Mouse (Mus musculus): ENCODE results near the gene Ttc39a. TPM values are rescaled to one million over a fixed set of nuclear protein-coding genes. Genes with fewer than 3 reads are reported as not detected.

Gene Ttc39a
- polyA plus RNA-seq, 1 experiment from 2014 or later: 2.5 TPM

GRCm38 (mm10) chr4:109442126-109442525, 35.7 kb downstream of the Ttc39a start:
- H3K9me3 ChIP-seq: no peaks in the 10 kb centered on the region
- peaks cover 9% of the 10 kb centered on the region for H3K4me1 ChIP-seq
- no peak overlapping the region for H3K27ac ChIP-seq
- no peak for ATAC-seq (ENCODE audit: low FRiP score)
- no peak overlapping the region for H3K9ac ChIP-seq
- H3K36me3 ChIP-seq (replicated peaks): no peaks in the 10 kb centered on the region
- no peak overlapping the region for H3K4me2 ChIP-seq
- no peak overlapping the region for H3K4me3 ChIP-seq (replicated peaks)
- whole genome bisulfite sequencing: 93% methylated on average over 7 of the region's 7 CpGs
- no peaks in the 10 kb centered on the region for H3K27me3 ChIP-seq

DNA sequence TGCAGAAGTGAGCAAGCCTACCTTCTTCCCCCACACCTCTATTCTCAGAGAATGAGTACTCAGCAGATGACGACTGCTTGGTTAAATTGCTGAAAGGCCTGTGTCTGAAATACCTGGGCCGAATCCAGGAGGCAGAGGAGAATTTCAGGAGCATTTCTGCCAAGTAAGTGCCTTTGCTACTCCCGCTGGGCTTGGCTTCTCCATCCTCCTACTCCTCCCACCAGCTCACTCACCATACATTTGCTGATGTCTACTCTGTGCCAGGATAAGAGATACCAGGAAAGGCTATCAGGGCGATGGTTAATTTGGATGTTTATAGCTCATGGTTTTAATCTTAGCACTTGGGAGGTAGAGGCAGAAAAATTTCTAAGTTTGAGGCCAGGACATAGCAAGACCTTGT, 36.2 kb downstream of the Ttc39a start:
- no peak overlapping the region for H3K4me2 ChIP-seq
- ATAC-seq (ENCODE audit: low FRiP score): no peak

DNA sequence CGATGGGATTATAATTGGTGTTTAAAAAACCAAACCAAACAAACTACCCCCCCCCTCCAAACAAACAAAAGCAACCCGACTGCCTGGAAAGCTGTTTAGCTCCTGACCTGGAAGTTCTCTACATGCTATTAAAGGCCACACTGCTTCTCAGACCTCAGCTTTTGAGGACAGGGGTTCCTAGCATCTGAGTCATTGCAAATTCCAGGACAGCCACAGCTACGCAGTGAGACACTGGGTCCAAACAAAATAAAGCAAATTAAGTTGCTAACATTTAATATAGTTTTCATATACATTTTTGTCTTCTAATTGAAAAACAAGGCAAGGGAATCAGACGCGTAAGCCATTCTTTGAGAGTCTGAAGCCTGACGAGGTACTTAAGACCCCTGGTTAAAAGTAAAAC, 38.0 kb downstream of the Ttc39a start:
- Histone ChIP-seq H3K36me3 (replicated peaks) (no peaks in the 10 kb centered on the region), H3K27me3 (no peaks in the 10 kb centered on the region), H3K4me1 (peaks cover 9% of the 10 kb centered on the region), H3K4me3 (replicated peaks) (no peak overlapping the region), H3K9me3 (no peaks in the 10 kb centered on the region), H3K4me2 (no peak overlapping the region), H3K27ac (no peak overlapping the region), H3K9ac (no peak overlapping the region)
- no peak for ATAC-seq (ENCODE audit: low FRiP score)
- WGBS: 60% methylated on average over 6 of the region's 6 CpGs

More for the DNA sequence above, 36.2 kb downstream of the Ttc39a start:
- Histone ChIP-seq H3K9ac (no peak overlapping the region), H3K27ac (no peak overlapping the region), H3K36me3 (replicated peaks) (no peaks in the 10 kb centered on the region), H3K27me3 (no peaks in the 10 kb centered on the region), H3K4me1 (peaks cover 9% of the 10 kb centered on the region), H3K4me3 (replicated peaks) (no peak overlapping the region), H3K9me3 (no peaks in the 10 kb centered on the region)
- 88% methylated on average over 4 of the region's 4 CpGs for WGBS

GRCm38 (mm10) chr4:109444951-109445350, 38.5 kb downstream of the Ttc39a start:
- Histone ChIP-seq H3K36me3 (replicated peaks) (no peaks in the 10 kb centered on the region), H3K9me3 (no peaks in the 10 kb centered on the region), H3K9ac (no peak overlapping the region), H3K4me1 (peaks cover 9% of the 10 kb centered on the region), H3K27me3 (no peaks in the 10 kb centered on the region), H3K4me2 (no peak overlapping the region), H3K27ac (no peak overlapping the region), H3K4me3 (replicated peaks) (no peak overlapping the region)
- WGBS: 34% methylated on average over 2 of the region's 2 CpGs
- no peak for ATAC-seq (ENCODE audit: low FRiP score)

DNA sequence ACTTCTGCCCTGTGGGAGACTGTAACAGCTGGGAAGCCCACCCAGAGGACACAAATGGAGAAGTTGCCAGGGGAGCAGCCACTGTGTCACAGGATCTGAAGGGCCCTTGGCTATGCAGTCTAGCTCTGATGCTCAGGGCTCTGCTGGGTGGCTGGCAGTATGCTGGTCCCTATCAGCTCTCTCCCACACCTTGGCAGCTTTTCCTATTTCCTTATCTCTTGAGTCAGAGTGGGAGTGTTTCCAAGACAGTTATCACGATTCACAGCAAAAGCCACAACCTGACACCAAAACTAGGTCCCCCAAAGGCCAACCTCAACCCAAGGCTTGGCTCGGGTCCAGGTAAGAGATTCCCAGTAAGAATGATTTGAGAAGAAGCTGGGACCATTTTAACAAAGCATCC, 39.0 kb downstream of the Ttc39a start:
- Histone ChIP-seq H3K9ac (no peak overlapping the region), H3K9me3 (no peaks in the 10 kb centered on the region), H3K27ac (no peak overlapping the region), H3K4me1 (peaks cover 9% of the 10 kb centered on the region), H3K36me3 (replicated peaks) (no peaks in the 10 kb centered on the region), H3K4me3 (replicated peaks) (no peak overlapping the region), H3K4me2 (no peak overlapping the region), H3K27me3 (no peaks in the 10 kb centered on the region)
- WGBS: 91% methylated on average over 2 of the region's 2 CpGs
- no peak for ATAC-seq (ENCODE audit: low FRiP score)

GRCm38 (mm10) chr4:109445956-109446355, 39.5 kb downstream of the Ttc39a start:
- H3K4me1 ChIP-seq: peaks cover 9% of the 10 kb centered on the region
- H3K36me3 ChIP-seq (replicated peaks): no peaks in the 10 kb centered on the region
- no peak overlapping the region for H3K4me2 ChIP-seq
- no peaks in the 10 kb centered on the region for H3K9me3 ChIP-seq
- no peak overlapping the region for H3K27ac ChIP-seq
- no peak for ATAC-seq (ENCODE audit: low FRiP score)
- H3K4me3 ChIP-seq (replicated peaks): no peak overlapping the region
- WGBS: 81% methylated on average over 1 of the region's 1 CpGs
- no peak overlapping the region for H3K9ac ChIP-seq
- H3K27me3 ChIP-seq: no peaks in the 10 kb centered on the region

GRCm38 (mm10) chr4:109448531-109448930, 42.1 kb downstream of the Ttc39a start:
- H3K9me3 ChIP-seq: no peaks in the 10 kb centered on the region
- H3K4me3 ChIP-seq (replicated peaks): no peak overlapping the region
- H3K9ac ChIP-seq: no peak overlapping the region
- no peaks in the 10 kb centered on the region for H3K36me3 ChIP-seq (replicated peaks)
- no peaks in the 10 kb centered on the region for H3K27me3 ChIP-seq
- peaks cover 9% of the 10 kb centered on the region for H3K4me1 ChIP-seq
- 97% methylated on average over 2 of the region's 2 CpGs for WGBS
- no peak overlapping the region for H3K4me2 ChIP-seq
- H3K27ac ChIP-seq: no peak overlapping the region
- ATAC-seq (ENCODE audit: low FRiP score): no peak

DNA sequence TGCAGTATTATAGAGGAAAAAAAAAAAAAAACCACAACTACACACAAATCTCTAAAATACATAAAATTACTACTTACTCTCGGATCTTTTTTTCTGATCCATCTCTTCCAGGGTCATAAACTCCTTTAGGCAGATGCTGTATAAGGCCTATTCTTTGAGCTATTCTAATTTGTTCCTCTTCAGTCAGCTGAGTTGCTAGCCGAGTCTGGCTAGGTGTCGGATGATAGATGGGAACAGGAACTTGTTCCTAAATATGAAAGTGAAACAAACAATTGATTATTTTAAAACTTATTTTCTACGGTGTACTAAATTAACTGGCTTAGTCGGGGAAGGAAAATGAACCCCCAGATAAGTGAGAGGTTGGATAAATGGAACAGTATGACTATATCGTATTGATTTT, 50.4 kb downstream of the Ttc39a start:
- Histone ChIP-seq H3K36me3 (replicated peaks) (peaks cover 2% of the 10 kb centered on the region; the same call in 1 of the 2 replicates), H3K27me3 (no peaks in the 10 kb centered on the region), H3K9me3 (no peaks in the 10 kb centered on the region), H3K4me3 (replicated peaks) (no peak overlapping the region), H3K4me1 (no peaks in the 10 kb centered on the region), H3K27ac (no peak overlapping the region), H3K9ac (no peak overlapping the region), H3K4me2 (no peak overlapping the region)
- WGBS: 93% methylated on average over 6 of the region's 6 CpGs
- ATAC-seq (ENCODE audit: low FRiP score): no peak

DNA sequence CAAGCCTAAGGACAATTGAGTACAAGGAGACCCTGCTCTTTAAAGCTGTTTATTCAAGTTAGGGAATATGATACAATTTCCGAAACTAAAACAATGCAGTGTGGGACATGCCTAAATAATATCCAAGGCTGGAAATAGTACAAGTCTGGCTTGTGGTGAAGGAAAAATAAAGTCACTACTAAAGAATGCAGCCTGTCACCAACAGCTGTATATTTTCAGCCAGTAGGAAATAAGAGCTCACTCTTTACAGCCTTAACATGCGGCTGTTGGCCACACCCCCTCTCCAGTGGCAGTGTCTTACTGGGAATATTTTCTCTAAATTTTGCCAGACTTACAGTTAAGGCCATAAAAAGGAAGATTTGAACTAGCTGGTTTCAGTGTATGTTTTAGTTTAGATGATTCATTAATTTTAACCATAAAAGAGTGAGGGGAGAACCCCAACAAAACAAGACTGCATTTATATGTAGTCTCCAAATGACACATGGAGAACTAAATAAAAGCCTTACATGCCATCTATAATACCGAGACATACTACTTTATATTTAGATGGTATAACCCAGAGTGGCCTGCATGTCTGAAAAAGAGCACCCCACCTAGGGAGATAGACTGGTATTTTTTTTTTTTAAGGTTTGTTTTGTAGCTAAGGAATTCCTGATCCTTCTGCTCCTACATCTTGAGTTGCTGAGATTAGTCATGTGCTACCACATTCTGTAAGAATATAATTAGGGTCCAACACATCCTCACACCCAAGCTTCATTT, 54.2 kb downstream of the Ttc39a start:
- Histone ChIP-seq H3K4me2 (no peak overlapping the region), H3K4me3 (replicated peaks) (no peak overlapping the region), H3K9me3 (no peaks in the 10 kb centered on the region), H3K9ac (no peak overlapping the region), H3K4me1 (no peaks in the 10 kb centered on the region), H3K36me3 (replicated peaks) (no peaks in the 10 kb centered on the region), H3K27me3 (no peaks in the 10 kb centered on the region), H3K27ac (no peak overlapping the region)
- ATAC-seq (ENCODE audit: low FRiP score): no peak
- 70% methylated on average over 3 of the region's 3 CpGs for WGBS

- ATAC-seq (ENCODE audit: low FRiP score): no peak
- Histone ChIP-seq H3K9me3 (no peaks in the 10 kb centered on the region), H3K27ac (no peak overlapping the region), H3K4me3 (replicated peaks) (no peak overlapping the region), H3K27me3 (no peaks in the 10 kb centered on the region), H3K9ac (no peak overlapping the region), H3K36me3 (replicated peaks) (no peaks in the 10 kb centered on the region), H3K4me1 (no peaks in the 10 kb centered on the region), H3K4me2 (no peak overlapping the region)
Measured at GRCm38 (mm10) chr4:109463892-109464291, 57.5 kb downstream of the Ttc39a start.

DNA sequence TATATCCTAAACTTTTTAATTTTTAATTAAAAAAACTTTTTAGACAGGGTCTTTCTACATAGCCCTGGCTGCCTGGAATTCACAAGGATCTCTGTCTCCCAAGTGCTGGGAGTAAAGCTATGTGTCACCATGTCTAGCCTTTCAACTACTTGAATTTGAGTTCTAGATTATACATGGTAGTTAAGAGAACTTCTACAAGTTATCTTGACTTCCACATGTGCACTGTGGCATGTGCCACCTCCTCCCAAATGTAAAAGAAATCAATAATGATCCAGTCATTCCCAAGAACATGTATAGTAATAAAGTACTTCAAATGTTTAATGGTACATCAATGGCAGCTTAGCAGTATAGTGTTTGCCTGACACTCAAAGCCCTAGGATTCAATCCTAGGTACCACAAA, 61.3 kb downstream of the Ttc39a start:
- H3K9ac ChIP-seq: no peak overlapping the region
- no peaks in the 10 kb centered on the region for H3K27me3 ChIP-seq
- no peaks in the 10 kb centered on the region for H3K9me3 ChIP-seq
- H3K4me2 ChIP-seq: no peak overlapping the region
- no peak for ATAC-seq (ENCODE audit: low FRiP score)
- no peak overlapping the region for H3K4me3 ChIP-seq (replicated peaks)
- no peaks in the 10 kb centered on the region for H3K4me1 ChIP-seq
- H3K36me3 ChIP-seq (replicated peaks): peaks cover 8% of the 10 kb centered on the region; the same call in 1 of the 2 replicates
- no peak overlapping the region for H3K27ac ChIP-seq

GRCm38 (mm10) chr4:109471606-109472005, 65.2 kb downstream of the Ttc39a start:
- Histone ChIP-seq H3K9me3 (no peaks in the 10 kb centered on the region), H3K4me1 (peaks cover 10% of the 10 kb centered on the region), H3K27me3 (no peaks in the 10 kb centered on the region), H3K9ac (no peak overlapping the region), H3K36me3 (replicated peaks) (peaks cover 11% of the 10 kb centered on the region; the same call in 1 of the 2 replicates), H3K4me3 (replicated peaks) (no peak overlapping the region), H3K4me2 (no peak overlapping the region), H3K27ac (no peak overlapping the region)
- no peak for ATAC-seq (ENCODE audit: low FRiP score)

GRCm38 (mm10) chr4:109472566-109472965, 66.1 kb downstream of the Ttc39a start:
- Histone ChIP-seq H3K27ac (no peak overlapping the region), H3K4me3 (replicated peaks) (no peak overlapping the region), H3K4me2 (no peak overlapping the region), H3K4me1 (peaks cover 10% of the 10 kb centered on the region), H3K27me3 (no peaks in the 10 kb centered on the region), H3K9me3 (no peaks in the 10 kb centered on the region), H3K9ac (no peak overlapping the region), H3K36me3 (replicated peaks) (peaks cover 11% of the 10 kb centered on the region; the same call in 1 of the 2 replicates)
- no peak for ATAC-seq (ENCODE audit: low FRiP score)
- WGBS: 89% methylated on average over 3 of the region's 3 CpGs

All from forebrain, embryonic 12.5 days (tissue).